Mouse (Mus musculus): ENCODE data around the gene Zc3h15. TPM values are rescaled to one million over a fixed set of nuclear protein-coding genes. Genes with fewer than 3 reads are reported as not detected.

The Zc3h15 gene
- 178 and 195 TPM in 2 replicates for polyA plus RNA-seq (2014; fragmentation: Nextera tagmentation; extraction: Ambion mirVana)

- Histone ChIP-seq H3K36me3 (ENCODE audit: control insufficient read depth, insufficient read depth, low read length) (no peaks in the 10 kb centered on the region), H3K4me3 (ENCODE audit: low read depth, low read length) (peak within 1 kb of the TSS; percentile 91), H3K4me2 (peak within 1 kb of the TSS; percentile 70), H3K4me1 (ENCODE audit: control insufficient read depth, insufficient read depth, low read length) (peaks cover 13% of the 10 kb centered on the region; the same call in 1 of the 2 replicates), H3K9ac (ENCODE audit: low read length) (peak within 1 kb of the TSS; percentile 93), H3K27me3 (ENCODE audit: control insufficient read depth, insufficient read depth, low read length) (no peaks in the 10 kb centered on the region), H3K9me3 (ENCODE audit: control insufficient read depth, low read length) (no peaks in the 10 kb centered on the region), H3K27ac (ENCODE audit: low read depth, low read length) (peak within 1 kb of the TSS; percentile 84)
- under 1% methylated on average over 87 of the region's 100 CpGs for WGBS
- ATAC-seq (ENCODE audit: low FRiP score) (peak; percentile 99), DNase-seq (ENCODE audit: low spot score, missing footprints) (peak; percentile 98)
Measured at GRCm38 (mm10) chr2:83644276-83645252, at the start of gene Zc3h15. Gene Zc3h15, plus strand, starts transcription at chr2:83644435.

DNA sequence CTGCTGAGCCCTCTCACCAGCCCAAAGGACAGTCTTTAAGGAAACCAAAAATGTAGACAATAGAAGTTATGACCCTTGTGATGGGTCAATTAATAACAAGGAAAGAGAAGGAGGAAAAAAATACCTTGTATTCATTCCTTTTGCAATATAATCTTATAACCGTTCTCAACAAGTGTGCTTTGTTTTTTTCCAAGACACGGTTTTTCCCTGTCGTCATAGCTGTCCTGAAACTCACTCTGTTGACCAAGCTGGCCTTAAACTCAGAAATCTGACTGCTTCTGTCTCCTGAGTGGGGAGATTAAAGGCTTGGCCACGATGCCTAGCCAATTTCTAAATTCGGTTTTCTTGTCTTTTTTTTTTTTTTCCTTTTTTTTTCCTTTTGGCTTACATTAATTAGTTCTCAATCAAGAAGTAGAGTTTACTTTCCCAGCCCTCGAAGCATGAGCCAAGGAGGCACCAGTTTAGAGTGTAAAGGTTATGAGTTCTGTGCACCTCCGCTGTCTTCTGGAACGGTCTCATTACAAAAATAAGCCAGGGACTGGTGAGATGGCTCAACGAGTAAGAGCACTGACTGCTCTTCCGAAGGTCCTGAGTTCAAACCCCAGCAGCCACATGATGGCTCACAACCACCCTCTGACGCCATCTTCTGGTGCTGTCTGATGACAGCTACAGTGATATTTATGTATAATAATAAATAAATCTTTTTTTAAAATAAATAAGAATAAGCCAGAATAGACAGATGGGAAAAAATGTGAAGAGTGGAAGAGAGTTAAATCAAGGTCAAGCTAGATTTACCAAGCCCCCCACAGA, 23.5 kb upstream of the Zc3h15 start:
- Histone ChIP-seq H3K4me1 (ENCODE audit: control insufficient read depth, insufficient read depth, low read length) (no peaks in the 10 kb centered on the region), H3K9me3 (ENCODE audit: control insufficient read depth, low read length) (no peaks in the 10 kb centered on the region), H3K27ac (ENCODE audit: low read depth, low read length) (no peak overlapping the region), H3K27me3 (ENCODE audit: control insufficient read depth, insufficient read depth, low read length) (no peaks in the 10 kb centered on the region), H3K36me3 (ENCODE audit: control insufficient read depth, insufficient read depth, low read length) (no peaks in the 10 kb centered on the region), H3K4me2 (no peak overlapping the region), H3K9ac (ENCODE audit: low read length) (no peak overlapping the region), H3K4me3 (ENCODE audit: low read depth, low read length) (no peak overlapping the region)
- DNase-seq (ENCODE audit: low spot score, missing footprints) (no peak), ATAC-seq (ENCODE audit: low FRiP score) (no peak)
- 89% methylated on average over 11 of the region's 11 CpGs for WGBS

GRCm38 (mm10) chr2:83621511-83621910, 22.7 kb upstream of the Zc3h15 start:
- DNase-seq (ENCODE audit: low spot score, missing footprints) = no peak
- ATAC-seq (ENCODE audit: low FRiP score) = no peak
- Histone ChIP-seq H3K9me3 (ENCODE audit: control insufficient read depth, low read length) (no peaks in the 10 kb centered on the region), H3K27me3 (ENCODE audit: control insufficient read depth, insufficient read depth, low read length) (no peaks in the 10 kb centered on the region), H3K9ac (ENCODE audit: low read length) (no peak overlapping the region), H3K36me3 (ENCODE audit: control insufficient read depth, insufficient read depth, low read length) (no peaks in the 10 kb centered on the region), H3K4me1 (ENCODE audit: control insufficient read depth, insufficient read depth, low read length) (no peaks in the 10 kb centered on the region), H3K4me3 (ENCODE audit: low read depth, low read length) (no peak overlapping the region), H3K27ac (ENCODE audit: low read depth, low read length) (no peak overlapping the region), H3K4me2 (no peak overlapping the region)
- WGBS = 90% methylated on average over 4 of the region's 4 CpGs

- DNase-seq (ENCODE audit: low spot score, missing footprints) (no peak), ATAC-seq (ENCODE audit: low FRiP score) (peak; percentile 6; the same call in 1 of the 2 replicates)
- no peaks in the 10 kb centered on the region for H3K9me3 ChIP-seq (ENCODE audit: control insufficient read depth, low read length)
- H3K9ac ChIP-seq (ENCODE audit: low read length) = no peak overlapping the region
- H3K36me3 ChIP-seq (ENCODE audit: control insufficient read depth, insufficient read depth, low read length) = no peaks in the 10 kb centered on the region
- H3K4me3 ChIP-seq (ENCODE audit: low read depth, low read length) = no peak overlapping the region
- no peak overlapping the region for H3K4me2 ChIP-seq
- H3K27ac ChIP-seq (ENCODE audit: low read depth, low read length) = no peak overlapping the region
- H3K27me3 ChIP-seq (ENCODE audit: control insufficient read depth, insufficient read depth, low read length) = no peaks in the 10 kb centered on the region
- WGBS = 57% methylated on average over 11 of the region's 11 CpGs
- H3K4me1 ChIP-seq (ENCODE audit: control insufficient read depth, insufficient read depth, low read length) = no peaks in the 10 kb centered on the region
Measured at GRCm38 (mm10) chr2:83622792-83623191, 21.4 kb upstream of the Zc3h15 start.

GRCm38 (mm10) chr2:83624045-83624444, 20.2 kb upstream of the Zc3h15 start:
- no peaks in the 10 kb centered on the region for H3K36me3 ChIP-seq (ENCODE audit: control insufficient read depth, insufficient read depth, low read length)
- H3K27ac ChIP-seq (ENCODE audit: low read depth, low read length) = no peak overlapping the region
- whole genome bisulfite sequencing = 87% methylated on average over 4 of the region's 4 CpGs

DNA sequence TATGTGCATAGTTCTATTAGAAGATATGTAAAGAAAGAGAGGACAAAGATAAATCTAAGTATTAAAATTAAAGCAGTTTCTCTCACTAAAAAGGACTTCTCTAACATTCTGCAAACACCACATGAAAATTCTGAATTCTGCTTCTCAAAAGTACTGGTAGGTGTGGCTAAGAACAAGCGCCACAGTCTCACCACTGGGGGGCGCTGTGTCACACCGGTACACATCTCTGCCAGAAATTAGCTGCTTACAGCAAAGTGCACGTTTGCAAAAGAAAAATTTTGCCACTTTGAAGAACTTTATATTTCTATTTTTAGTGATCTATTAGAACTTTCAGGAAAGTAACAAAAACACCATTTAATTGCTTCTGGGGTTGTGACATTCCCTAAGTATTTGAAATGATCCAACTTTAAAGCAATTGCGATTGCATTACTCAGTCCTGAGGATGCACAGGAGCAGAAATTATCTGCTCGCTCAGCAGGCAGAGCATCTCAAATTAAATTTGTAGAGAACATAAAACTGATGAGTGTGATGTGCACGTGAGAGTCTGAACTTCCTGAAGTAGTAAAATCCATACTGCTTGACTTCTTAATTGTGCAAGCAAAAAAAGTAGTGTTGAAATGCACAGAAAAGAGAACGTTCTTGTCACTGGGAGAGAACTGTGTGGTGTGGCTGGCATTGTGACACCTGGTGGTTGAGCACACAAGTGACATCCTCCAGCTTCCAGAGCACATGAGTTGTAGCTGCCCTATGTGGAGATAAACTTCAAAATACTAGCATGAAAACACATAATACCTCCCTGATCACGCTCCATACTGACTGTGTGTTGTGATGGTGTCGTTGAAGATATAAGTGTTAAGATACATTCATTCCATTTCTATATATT, 18.8 kb upstream of the Zc3h15 start:
- ATAC-seq (ENCODE audit: low FRiP score) (peak; percentile 69), DNase-seq (ENCODE audit: low spot score, missing footprints) (peak; percentile 93)
- H3K9me3 ChIP-seq (ENCODE audit: control insufficient read depth, low read length) = no peaks in the 10 kb centered on the region
- H3K27me3 ChIP-seq (ENCODE audit: control insufficient read depth, insufficient read depth, low read length) = no peaks in the 10 kb centered on the region
- no peaks in the 10 kb centered on the region for H3K4me1 ChIP-seq (ENCODE audit: control insufficient read depth, insufficient read depth, low read length)
- H3K36me3 ChIP-seq (ENCODE audit: control insufficient read depth, insufficient read depth, low read length) = no peaks in the 10 kb centered on the region
- WGBS = 31% methylated on average over 10 of the region's 10 CpGs
- no peak overlapping the region for H3K4me3 ChIP-seq (ENCODE audit: low read depth, low read length)
- H3K9ac ChIP-seq (ENCODE audit: low read length) = no peak overlapping the region
- H3K27ac ChIP-seq (ENCODE audit: low read depth, low read length) = no peak overlapping the region
- no peak overlapping the region for H3K4me2 ChIP-seq

More at GRCm38 (mm10) chr2:83624045-83624444, 20.2 kb upstream of the Zc3h15 start:
- Histone ChIP-seq H3K4me3 (ENCODE audit: low read depth, low read length) (no peak overlapping the region), H3K9ac (ENCODE audit: low read length) (no peak overlapping the region), H3K9me3 (ENCODE audit: control insufficient read depth, low read length) (no peaks in the 10 kb centered on the region), H3K4me2 (no peak overlapping the region), H3K27me3 (ENCODE audit: control insufficient read depth, insufficient read depth, low read length) (no peaks in the 10 kb centered on the region), H3K4me1 (ENCODE audit: control insufficient read depth, insufficient read depth, low read length) (no peaks in the 10 kb centered on the region)
- DNase-seq (ENCODE audit: low spot score, missing footprints) (no peak), ATAC-seq (ENCODE audit: low FRiP score) (no peak)

DNA sequence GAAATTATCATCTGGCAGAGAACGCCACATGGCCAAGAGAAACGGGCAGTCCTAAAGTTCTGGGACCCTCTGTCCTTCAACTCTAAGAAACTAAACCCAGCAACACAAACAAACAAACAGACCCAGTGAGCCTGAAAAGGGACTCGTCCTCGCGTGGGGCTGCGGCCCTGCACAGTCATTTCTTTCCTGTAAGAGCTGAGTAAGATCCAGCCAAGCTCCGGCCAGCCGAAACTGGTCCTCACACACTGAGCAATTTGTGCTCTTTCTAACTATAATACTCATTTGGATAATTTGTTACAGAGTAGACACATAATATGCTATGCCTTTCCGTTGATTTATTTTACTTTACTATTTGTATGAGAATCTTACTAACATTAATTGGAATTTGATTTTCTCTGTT, 17.4 kb upstream of the Zc3h15 start:
- Histone ChIP-seq H3K4me2 (no peak overlapping the region), H3K9me3 (ENCODE audit: control insufficient read depth, low read length) (no peaks in the 10 kb centered on the region), H3K9ac (ENCODE audit: low read length) (no peak overlapping the region), H3K36me3 (ENCODE audit: control insufficient read depth, insufficient read depth, low read length) (no peaks in the 10 kb centered on the region), H3K4me1 (ENCODE audit: control insufficient read depth, insufficient read depth, low read length) (no peaks in the 10 kb centered on the region), H3K27me3 (ENCODE audit: control insufficient read depth, insufficient read depth, low read length) (no peaks in the 10 kb centered on the region), H3K4me3 (ENCODE audit: low read depth, low read length) (no peak overlapping the region), H3K27ac (ENCODE audit: low read depth, low read length) (no peak overlapping the region)
- 81% methylated on average over 9 of the region's 9 CpGs for WGBS
- ATAC-seq (ENCODE audit: low FRiP score) (no peak), DNase-seq (ENCODE audit: low spot score, missing footprints) (no peak)

GRCm38 (mm10) chr2:83627495-83627894, 16.7 kb upstream of the Zc3h15 start:
- Histone ChIP-seq H3K27me3 (ENCODE audit: control insufficient read depth, insufficient read depth, low read length) (no peaks in the 10 kb centered on the region), H3K4me3 (ENCODE audit: low read depth, low read length) (no peak overlapping the region), H3K4me2 (no peak overlapping the region), H3K9me3 (ENCODE audit: control insufficient read depth, low read length) (no peaks in the 10 kb centered on the region), H3K9ac (ENCODE audit: low read length) (no peak overlapping the region), H3K27ac (ENCODE audit: low read depth, low read length) (no peak overlapping the region), H3K4me1 (ENCODE audit: control insufficient read depth, insufficient read depth, low read length) (no peaks in the 10 kb centered on the region), H3K36me3 (ENCODE audit: control insufficient read depth, insufficient read depth, low read length) (no peaks in the 10 kb centered on the region)
- DNase-seq (ENCODE audit: low spot score, missing footprints) = no peak
- 58% methylated on average over 9 of the region's 9 CpGs for WGBS
- peak; percentile 18; the same call in 1 of the 2 replicates for ATAC-seq (ENCODE audit: low FRiP score)

Data from midbrain, embryonic 11.5 days (tissue).